In the genomic region with DNA sequence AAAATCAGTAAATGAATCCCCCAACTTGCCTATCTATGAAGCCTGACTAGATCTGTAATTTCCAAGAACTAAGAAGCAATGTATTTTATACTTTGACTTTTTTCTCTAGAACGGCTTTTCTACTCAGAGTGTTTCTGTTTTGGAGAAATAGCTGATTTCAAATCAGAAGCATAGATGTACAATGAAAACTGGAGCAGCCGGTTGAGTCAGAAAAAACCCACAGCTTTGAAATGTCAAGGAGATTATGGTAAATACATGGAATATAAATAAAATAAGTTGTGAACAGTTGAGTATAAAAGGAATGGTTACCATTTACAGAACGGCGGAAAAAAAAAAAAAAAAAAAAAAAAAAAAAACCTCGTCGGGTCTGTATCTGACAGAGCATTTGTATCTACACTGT, we compare ENCODE assay signal across 35 mouse cellular contexts.
"Had no signal": no experiment of that assay in that cellular context is flagged by ENCODE, and none has a peak within 500 bp of the region (broad histone marks: within the 10 kb centered on the region; RNA-seq: fewer than 3 reads in every experiment).

No protein-coding gene starts in this region.

- H3K9me3 ChIP-seq: heart, embryonic 12.5 days; heart, embryonic 13.5 days; heart, embryonic 15.5 days; hindbrain, embryonic 10.5 days; hindbrain, embryonic 12.5 days; hindbrain, embryonic 13.5 days; hindbrain, embryonic 15.5 days; intestine, embryonic 15.5 days; kidney, embryonic 15.5 days had no signal

- ATAC-seq: hindbrain, embryonic 16.5 days; hindbrain, postnatal 0 days; inflammation-experienced regulatory T-cells, adult 6 months; intestine, embryonic 15.5 days; intestine, embryonic 16.5 days; intestine, postnatal 0 days had no signal

- H3K4me2 ChIP-seq: heart, embryonic 11.5 days; heart, embryonic 12.5 days; heart, embryonic 13.5 days; heart, embryonic 15.5 days; hindbrain, embryonic 12.5 days; hindbrain, embryonic 13.5 days; hindbrain, embryonic 14.5 days; hindbrain, embryonic 15.5 days; intestine, embryonic 15.5 days; kidney, embryonic 15.5 days had no signal

- H3K4me1 ChIP-seq: heart, embryonic 12.5 days; heart, embryonic 13.5 days; heart, embryonic 15.5 days; hindbrain, embryonic 10.5 days; hindbrain, embryonic 12.5 days; hindbrain, embryonic 13.5 days; hindbrain, embryonic 15.5 days; intestine, embryonic 15.5 days; kidney, embryonic 15.5 days had no signal

- DNase-seq: heart, postnatal 10 days; heart, postnatal 14 days; heart, postnatal 36 days; heart, postnatal 4 days; kidney, adult 11 months; kidney, adult 18-20 months; kidney, adult 2 months; kidney, adult 8-10 months; kidney, adult 9 months; kidney, postnatal 10 days; kidney, postnatal 14 days; kidney, postnatal 25 days; kidney, postnatal 36 days; kidney, postnatal 4 days; layer of hippocampus, adult 9-11 months; layer of hippocampus, postnatal 36 days had no signal

- H3K27ac ChIP-seq: heart, embryonic 13.5 days; heart, embryonic 15.5 days; hindbrain, embryonic 10.5 days; hindbrain, embryonic 12.5 days; hindbrain, embryonic 13.5 days; hindbrain, embryonic 14.5 days; hindbrain, embryonic 15.5 days; hindbrain, postnatal 0 days; intestine, embryonic 15.5 days; kidney, embryonic 15.5 days; kidney, postnatal 0 days; layer of hippocampus, adult 2 months; left cerebral cortex, adult 2 months had no signal

- H3K4me3 ChIP-seq: heart, embryonic 12.5 days; heart, embryonic 13.5 days; heart, embryonic 15.5 days; hindbrain, embryonic 10.5 days; hindbrain, embryonic 12.5 days; hindbrain, embryonic 13.5 days; hindbrain, embryonic 15.5 days; intestine, embryonic 15.5 days; kidney, embryonic 15.5 days; layer of hippocampus, adult 2 months; left cerebral cortex, adult 2 months had no signal

- H3K27me3 ChIP-seq: heart, embryonic 12.5 days; heart, embryonic 13.5 days; heart, embryonic 15.5 days; hindbrain, embryonic 12.5 days; hindbrain, embryonic 13.5 days; hindbrain, embryonic 15.5 days; intestine, embryonic 15.5 days; kidney, embryonic 15.5 days had no signal

- H3K36me3 ChIP-seq: heart, embryonic 12.5 days; heart, embryonic 13.5 days; heart, embryonic 15.5 days; hindbrain, embryonic 10.5 days; hindbrain, embryonic 12.5 days; hindbrain, embryonic 13.5 days; hindbrain, embryonic 15.5 days; intestine, embryonic 15.5 days; kidney, embryonic 15.5 days had no signal

- H3K9ac ChIP-seq: heart, embryonic 12.5 days; heart, embryonic 13.5 days; heart, embryonic 15.5 days; hindbrain, embryonic 12.5 days; hindbrain, embryonic 13.5 days; hindbrain, embryonic 14.5 days; hindbrain, embryonic 15.5 days; intestine, embryonic 15.5 days; kidney, embryonic 15.5 days had no signal
